Mouse (Mus musculus) Muller cell, postnatal 12 days (primary cell): ENCODE measurements around the gene Ypel4.
A peak's percentile ranks its signal among the peaks of the same experiment; 100 is the strongest.
"Not testable (repeated sequence)": the region's sequence is repeated elsewhere in the genome, so short reads cannot be mapped to it uniquely, and the experiment has no call there.

ENCODE experiments used
- DNase-seq: peaks from one replicate; pipeline ENCODE4 v3.0.0-alpha.2; 2015; ENCODE audit errors: inconsistent ontology term

Ypel4 gene

DNA sequence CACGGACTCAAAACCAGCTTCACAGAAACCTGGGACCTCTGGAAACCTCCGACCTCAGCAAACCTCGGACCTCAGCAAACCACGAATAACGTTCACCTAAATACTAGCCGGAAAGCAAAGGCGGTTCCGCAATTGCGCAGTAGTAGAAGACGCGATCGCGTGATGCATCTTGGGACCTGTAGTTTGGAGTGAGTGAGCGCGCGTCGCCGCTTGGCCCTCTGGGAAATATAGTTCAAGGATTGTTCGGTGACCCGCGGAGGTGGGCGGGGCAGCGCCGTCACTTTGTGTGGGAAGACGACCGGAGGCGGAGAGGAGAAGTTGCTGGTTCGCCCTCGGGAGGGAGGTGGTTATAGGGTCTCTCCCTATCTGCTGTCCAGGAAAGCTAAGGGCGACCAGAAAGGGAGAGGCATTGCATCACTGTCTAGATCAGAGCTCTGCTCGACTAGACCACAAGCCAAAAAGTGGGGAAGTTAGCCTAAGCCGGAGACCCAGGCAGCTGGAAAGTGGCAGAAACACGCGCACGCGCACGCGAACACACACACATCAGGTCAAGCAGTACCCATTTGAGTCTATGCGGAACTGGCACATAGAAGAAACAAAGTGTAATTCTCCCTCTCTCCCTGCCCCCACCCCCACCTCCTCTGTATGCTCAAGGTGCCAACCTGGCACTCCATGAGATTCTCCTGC is 6.5 kb upstream of the Ypel4 start, which contains the start of gene Clp1:
TSS of gene Clp1 (minus strand) at position 179 of the 687 bp plus-strand sequence.
- DNase-seq: peak; percentile 99

DNA sequence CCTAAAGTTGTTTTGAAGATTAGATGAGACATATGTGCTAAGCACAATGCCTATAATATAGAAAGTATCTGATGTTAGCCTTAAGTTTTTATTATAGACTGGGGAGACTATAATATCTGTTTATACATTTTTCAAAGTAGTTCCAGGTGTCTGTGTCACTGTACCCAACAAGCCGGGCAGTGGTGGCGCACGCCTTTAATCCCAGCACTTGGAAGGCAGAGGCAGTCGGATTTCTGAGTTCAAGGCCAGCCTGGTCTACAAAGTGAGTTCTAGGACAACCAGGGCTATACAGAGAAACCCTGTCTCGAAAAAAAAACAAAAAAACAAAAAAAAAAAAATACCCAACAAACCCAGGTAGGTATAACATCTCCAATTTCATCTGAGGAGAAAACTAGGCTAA is 5.7 kb upstream of the Ypel4 start:
- not testable (repeated sequence) for DNase-seq

DNA sequence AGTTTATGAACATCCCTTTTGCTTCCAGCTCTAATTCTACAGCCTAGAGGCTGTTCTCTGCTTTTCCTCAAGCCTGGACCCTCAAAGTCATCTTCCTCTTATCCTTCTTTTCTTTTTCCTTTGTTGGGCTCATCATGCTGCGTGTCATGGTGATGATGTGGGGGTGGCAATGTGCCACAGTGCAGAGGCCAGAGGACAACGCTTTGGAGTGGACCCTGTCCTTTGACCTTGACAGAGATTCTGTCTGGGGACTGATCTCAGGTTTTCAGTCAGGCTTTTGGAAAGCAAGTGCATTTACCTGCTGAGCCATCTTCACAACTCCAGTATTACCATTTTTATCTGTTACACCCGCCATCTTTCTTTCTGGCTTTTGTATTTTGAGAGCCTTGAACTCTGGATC is 2.7 kb upstream of the Ypel4 start:
- no peak for DNase-seq

DNA sequence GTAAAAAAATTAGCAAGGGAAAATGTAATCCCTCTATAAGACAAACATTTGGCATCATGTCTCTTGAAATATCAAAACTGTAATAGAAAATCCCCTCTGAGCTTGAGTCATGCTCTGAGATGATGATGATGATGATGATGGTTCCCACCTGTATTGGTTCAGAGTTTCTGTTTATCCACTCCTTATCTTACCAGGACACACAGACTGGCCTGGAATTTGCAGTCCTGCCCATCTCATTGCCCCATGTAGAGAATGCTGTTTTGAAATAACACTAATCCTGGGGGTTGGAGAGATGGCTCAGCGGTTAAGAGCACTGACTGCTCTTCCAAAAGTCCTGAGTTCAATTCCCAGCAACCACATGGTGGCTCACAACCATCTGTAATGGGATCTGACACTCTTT is 1.5 kb upstream of the Ypel4 start:
- DNase-seq: no peak

DNA sequence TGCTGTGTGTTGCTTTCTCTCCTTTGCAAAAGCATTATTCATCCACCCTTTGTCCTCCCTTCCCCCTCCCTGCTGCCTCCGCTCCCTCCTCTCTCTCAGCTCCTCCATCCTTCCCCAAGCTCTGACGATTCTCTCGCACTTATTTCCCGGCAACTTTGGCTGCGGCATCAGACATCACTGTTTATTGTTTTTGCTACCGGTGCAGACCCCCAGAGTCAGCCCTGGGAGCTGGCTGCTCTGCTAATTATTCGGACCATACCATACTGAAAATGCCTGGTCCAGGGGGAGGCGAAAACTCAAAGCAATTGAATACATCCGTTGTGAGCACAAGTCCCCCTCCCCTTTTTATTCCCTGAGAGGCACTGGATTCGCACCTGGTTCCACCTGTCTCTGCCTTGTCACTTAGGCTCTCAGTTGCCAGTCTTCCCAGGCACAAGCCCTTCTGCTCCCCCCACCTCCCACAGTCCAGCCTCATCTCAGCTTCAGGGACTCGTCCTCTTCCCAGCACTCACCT is 550 bp downstream of the Ypel4 start:
- DNase-seq: peak; percentile 49

DNA sequence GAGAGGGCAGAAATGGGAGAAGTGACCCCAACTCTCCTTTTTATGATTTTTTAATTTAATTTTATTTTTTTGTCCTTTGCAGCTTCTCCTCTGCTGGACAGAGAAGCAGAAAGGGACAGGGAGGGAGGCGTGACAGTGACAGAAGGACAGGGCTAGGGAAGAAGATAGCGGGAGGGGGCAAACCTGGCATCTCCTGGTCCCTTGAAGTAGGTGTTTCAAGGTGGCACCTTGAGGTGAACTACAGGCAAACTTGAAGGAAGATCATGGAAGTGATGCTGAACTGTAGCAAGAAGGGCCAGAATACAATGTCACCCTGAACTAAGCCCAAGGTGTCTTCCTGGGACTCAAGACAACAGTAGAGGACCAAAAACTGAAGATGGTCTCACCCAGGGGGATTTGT is 1.1 kb downstream of the Ypel4 start:
- no peak for DNase-seq

DNA sequence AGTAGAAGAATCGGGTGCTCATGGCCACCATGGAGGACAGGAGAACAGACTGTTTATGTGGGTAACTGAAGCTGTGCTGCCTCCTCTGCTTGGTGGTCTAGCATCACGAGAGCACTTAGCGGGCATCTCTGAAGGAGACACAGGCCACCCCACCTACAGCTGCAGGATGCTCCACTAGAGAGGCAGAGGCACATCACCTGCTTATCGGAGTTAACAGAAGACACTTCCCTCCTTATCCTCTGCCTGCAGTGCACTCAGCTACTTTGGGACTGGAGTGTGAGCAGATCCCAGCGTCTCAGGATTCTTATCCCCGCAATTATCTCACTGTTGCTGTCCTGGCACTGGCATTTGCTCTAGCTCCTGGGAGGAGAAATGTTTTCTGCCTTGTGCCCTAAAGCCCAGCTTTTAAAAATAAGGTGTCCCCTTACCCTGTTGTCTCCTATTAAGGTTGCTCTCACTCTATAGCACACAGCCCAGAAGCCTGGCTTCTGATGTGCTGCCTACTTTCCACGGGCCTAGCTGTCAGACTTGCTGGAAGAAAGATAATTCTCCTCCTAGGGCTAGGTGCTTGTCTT is 1.6 kb downstream of the Ypel4 start:
- DNase-seq: no peak

DNA sequence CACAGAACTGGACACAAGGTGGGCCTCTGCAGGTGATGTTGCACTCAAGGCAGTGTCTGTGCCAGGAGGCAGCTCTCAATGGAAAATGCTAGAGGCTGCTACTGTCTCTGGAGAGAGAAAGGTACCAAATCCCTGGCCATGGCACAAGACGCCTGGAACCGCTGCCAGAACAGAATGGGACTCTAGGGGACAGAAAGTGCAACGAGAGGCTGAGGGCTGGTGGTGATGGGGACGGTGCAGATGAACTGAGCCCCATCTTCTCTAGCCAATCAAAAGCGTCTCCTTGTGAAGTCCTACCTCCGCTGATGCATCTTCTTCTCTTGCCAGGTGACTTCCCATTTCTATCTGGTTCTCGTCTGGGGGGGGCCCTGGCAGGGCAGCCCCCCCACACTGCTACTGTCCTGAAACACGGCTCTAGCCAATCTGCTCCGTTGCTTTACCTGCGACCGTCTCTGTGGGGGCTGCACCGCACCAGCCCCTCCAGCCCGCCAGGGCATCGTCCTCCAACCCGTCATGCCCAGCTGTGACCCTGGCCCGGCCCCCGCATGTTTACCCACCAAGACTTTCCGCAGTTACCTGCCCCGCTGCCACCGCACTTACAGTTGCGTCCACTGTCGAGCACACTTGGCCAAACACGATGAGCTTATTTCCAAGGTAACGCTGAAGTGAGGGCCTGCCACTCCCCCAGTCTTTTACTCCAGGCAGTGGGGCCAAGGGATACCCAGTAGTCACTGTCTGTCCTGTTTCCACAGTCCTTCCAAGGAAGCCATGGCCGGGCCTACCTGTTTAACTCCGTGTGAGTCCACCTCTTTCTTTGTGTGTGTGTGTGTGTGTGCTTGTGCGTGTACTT is 2.7 kb downstream of the Ypel4 start:
- DNase-seq: no peak

DNA sequence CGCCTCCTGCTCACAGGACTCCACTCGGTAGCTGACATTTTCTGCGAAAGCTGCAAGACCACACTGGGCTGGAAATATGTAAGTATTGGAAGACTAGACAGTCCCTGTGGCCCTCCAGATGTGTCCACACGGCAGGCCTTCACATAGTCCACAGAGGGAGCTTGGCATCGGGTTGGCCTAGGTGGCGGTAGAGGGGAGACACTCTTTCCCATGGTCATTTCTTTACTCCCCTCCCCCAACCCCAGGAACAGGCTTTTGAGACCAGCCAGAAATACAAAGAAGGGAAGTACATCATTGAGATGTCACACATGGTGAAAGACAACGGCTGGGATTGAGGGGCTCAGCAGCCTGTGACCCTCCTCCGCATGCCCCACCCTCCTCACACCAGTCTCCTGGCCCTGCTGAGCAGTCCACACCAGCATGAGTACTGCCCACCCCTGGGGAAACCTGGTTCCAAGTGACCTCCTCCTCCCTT is 3.6 kb downstream of the Ypel4 start:
- peak; percentile 58 for DNase-seq

DNA sequence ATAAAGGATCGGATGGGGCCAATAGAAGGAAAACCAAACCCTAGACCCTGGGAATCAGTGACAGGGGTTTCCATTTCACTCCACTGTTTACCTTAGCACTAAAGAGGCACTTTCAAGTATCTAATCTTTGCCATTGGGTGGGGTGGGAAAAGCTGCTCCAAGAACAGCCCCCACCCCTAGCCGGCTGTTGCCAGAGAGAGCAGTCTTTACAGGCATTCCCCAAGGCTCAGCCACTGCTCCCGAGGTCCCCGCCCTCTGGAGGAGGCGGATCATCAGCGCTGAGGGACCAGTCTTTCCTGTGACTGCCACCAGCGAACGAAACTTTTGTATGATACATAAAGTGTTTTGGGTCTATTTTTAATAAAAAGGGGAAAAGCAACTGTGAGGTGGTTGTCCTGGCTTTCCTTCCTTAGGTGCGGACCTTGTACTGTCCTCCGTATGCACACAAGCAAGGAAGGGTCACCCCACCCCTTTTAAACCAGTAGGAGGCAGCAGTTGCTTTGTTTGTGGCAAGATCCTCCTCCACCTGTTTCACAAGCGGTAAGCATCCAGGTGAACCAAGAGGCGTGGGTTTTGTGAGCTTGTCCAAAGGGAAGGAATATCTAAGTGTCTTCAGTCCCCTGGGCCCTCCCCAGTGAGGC is 4.5 kb downstream of the Ypel4 start:
- no peak for DNase-seq

DNA sequence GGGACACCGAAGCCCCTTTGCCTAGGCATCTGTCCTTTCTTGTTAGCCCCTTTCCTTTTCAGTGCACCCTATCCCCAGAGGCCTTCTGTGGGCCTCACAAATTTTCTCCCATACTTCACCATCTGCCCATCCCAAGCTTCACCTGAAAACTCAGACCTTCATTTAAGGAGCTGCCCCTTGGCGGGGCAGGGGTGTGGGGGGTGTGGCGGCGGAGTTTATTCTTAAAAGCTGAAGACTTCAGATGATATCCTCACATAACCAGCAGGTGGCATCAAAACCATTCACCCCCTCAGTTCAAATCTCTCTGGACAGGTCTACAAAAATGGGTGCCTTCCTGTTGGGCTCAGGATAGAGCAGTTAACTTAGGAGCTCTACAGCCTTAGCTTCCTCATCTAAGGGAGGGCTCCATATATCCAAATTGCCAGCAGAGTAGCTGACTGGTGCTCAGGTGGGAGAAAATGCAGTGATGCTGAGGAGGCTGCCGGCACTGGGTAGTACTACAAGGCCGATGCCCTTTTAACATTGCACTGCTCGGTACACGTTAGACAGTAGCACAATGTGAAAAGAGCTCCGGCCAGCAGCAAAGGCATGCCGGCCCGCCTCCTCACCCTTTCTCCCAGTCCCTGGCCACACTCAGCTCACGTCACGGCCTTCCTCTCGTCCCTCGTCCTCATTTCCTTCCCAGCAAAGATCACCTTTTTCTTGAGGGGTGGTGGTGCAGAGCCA is 6.9 kb downstream of the Ypel4 start:
- no peak for DNase-seq

DNA sequence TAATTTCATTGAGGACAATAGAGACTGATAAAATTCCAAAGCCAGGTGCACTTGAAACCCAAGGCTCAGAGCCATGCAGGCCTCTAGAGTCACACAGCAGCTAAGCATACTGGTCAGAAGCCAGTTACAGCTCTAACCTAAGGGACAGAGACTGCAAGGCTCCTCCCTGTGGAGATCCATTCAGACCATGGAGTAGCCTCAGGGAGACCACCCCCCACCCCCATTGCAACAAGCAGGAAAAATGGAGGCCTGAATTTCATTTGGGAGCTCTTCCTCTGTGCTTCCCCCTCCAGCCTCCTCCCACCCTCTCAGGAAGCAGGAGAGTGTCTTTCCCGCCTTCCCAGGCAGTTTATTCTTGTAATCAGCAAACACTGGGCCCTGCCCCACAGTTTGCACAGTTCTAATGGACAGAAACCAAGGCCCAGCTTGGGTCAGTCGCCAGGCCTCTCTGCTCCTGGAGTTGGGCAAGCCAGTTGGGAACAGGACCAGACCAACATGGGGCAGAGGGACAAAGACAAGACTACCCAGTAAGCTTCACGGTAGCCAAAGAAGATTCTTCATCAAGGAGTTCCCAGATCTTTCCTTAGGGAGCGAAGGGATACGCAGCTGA is 8.1 kb downstream of the Ypel4 start:
- DNase-seq: no peak

DNA sequence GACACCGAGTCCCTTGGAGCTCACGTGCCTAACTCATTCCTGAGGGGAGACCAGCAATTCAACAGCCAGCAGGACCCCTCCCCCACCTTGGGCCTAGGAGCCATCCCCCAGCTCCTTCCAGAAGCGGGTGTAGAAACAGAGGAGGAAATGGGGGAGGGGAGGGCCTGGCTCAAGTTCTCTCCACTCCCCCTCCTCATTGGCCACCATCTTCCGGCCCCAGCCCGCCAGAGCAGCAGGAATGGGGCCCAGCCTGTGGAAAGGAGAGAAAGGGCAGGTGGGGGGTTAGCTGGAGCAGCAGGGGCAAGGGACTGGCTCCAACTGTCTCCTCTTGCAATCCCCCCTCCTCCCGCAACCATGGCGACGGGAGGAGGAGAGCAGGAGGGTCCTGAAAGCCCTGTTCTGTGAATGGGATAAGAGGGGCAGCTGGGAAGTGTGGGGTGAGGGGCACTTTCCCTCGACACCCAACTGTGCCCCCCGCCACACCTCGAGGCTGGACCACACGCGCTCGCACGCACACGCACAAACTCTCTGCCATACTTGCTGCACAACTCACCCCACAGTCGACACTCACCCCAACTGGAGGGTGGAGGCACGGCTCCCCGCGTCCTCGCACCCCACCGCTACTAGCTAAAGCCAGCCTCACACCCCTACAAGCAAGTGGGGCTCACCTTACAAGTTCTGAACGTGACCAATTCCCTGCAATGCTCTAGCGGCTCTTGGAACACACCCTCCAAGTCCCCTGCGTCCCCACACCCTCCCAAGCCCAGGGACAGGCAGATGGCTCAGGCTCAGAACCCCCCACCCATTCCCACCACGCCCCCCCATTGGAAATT is 8.8 kb downstream of the Ypel4 start:
- peak; percentile 56 for DNase-seq

DNA sequence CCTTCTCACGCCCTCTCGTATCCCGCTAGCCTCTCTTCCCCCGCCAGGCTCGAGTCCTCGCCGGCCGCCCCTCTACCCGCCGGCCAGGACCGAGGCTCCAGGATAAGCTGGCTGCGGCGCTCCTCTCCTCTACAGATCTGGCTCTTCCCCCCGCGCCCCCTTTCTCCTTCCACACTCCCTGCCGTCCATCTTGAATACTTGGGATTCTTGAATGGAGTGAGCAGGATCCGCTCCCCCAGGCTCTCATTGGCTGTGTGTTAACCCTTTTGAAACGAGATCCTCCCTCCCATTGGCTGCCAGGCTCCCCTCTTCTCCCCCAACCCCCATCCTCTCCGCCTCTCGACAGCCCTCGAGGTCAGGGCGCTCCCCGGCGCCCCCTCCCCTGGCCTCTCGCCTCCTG is 9.7 kb downstream of the Ypel4 start, which contains the start of gene Gm19426:
TSS of gene Gm19426 (minus strand) at position 95 of the 400 bp plus-strand sequence.
- DNase-seq: peak; percentile 96

DNA sequence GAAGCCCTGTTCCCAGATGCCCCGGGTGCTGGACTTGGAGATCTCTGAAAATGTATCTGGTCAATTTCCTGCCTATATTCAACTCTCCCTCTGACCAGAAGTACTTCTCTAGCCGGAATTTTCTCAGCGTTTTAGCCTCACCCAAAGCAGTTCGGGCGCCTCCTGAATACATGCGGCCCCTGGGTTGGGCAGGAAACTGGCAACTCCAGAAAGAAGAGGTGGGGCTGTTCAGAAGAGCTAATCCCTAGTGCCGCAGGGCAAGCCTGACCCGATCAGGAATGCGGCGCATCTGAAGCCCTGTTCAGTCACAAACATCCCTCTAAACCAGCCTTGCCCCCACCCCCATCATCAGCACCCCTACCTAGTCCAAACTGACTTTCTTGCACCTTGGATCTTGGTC is 10.3 kb downstream of the Ypel4 start:
- peak; percentile 80 for DNase-seq

DNA sequence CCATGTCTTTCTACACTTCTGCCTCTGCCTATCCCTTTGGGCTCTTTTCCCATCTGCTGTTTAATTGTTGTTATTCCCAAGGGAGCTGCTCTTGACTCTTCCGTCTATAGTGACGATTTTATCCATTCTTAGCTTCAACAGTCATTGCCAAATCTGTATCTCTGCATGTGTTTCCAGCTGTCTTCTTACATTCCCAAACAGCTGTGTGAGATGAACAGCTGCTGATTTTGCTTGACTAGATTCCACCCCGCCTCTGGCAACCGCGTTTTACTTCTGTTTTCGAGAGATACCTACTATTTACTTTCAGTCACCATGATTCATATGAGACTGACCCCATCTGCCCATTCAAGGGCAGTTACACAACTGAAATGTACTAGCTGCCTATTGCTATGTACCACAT is 16.3 kb downstream of the Ypel4 start:
- DNase-seq: no peak

DNA sequence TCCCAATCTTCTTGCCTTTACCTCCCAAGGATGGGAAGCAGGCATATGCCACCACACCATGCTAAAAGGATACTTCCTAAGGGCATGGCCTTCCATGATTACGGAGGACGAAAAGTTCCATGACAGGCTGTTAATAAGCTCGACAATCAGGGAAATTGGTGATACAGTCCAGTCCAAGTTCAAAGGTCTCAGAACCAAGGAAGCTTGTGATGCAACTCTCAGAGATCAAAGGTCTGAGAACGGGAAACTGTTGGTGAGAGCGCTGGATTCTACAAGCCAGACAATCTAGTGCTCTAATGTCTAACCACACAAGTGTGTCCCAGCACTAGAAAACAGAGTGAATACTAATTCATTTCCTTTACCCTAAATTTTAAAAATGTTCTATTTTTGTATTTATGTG is 22.4 kb downstream of the Ypel4 start:
- DNase-seq: no peak

DNA sequence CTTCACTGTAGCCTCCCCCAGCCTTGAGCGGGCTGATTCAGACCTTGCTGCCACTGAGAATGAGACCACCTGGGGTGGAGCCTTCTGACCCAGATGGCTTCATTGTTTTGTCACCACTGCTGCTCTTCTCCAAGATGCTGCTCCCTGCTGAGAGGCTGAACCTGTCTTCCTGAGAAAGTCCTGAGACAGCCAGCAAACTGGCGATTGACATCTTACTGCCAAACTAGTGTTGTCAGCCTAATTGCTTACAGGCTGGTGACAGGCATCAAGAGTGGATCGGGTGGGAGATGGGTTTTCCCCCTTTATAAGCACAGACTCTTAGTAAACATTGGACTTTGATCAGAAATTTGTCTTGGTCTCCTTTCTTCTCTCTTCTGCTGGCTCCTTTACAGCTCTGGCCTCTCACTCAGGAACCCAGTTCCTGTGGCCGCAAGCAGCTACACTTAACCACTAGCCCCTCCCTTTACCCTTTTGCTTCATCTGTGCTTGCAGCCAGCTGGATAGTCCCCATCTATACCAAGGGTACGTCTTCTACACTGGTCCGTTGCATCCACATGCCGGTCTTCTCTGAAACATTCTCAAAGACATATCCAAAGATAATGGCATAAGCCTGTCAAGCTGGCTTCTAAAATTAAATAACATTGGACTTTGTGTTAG is 23.3 kb downstream of the Ypel4 start:
- no peak for DNase-seq

DNA sequence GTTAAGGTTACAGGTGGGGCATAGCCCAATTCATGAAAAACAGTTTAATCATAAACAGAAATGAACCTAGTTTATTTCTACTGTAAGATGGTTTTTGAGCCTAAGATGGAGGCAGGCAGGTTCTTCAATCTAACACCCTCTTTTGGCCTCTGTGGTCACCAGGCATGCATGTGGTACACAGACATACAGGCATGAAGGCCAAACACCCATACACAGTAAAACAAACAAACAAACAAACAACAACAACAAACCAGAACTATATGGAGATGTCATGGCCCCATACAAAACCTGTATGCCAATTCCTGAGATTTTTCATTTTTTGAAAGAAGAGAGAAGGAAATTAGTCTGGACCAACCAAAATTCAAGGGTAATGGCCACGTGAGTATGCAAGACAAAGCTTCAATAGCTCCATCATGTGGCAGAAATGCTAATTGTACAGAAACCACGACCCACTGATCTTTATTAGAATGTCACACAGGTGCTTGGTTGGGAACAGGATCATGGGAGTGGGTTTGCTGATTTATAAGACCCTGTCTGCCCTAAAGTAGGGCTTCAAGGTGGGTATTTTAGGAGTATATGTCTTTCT is 24.8 kb downstream of the Ypel4 start:
- peak; percentile 40 for DNase-seq
